Mouse (Mus musculus): ENCODE measurements at regions not wholly inside any gene's neighbourhood (a gene's known extent, or its start where the extent isn't known, plus 50 kb on each side); places are given as distances from the start of the nearest gene placed in this dataset.
A peak's percentile ranks its signal among the peaks of the same experiment; 100 is the strongest.

- ATAC-seq (ENCODE audit: poor library complexity, severe bottlenecking) = no peak
Observed at GRCm38 (mm10) chr10:117542886-117543695, 86.2 kb upstream of the Cpm start.

GRCm38 (mm10) chr10:117542351-117542750 is 86.9 kb upstream of the Cpm start:
- no peak for ATAC-seq (ENCODE audit: poor library complexity, severe bottlenecking)

GRCm38 (mm10) chr10:117541487-117541886 is 87.8 kb upstream of the Cpm start:
- no peak for ATAC-seq (ENCODE audit: poor library complexity, severe bottlenecking)

DNA sequence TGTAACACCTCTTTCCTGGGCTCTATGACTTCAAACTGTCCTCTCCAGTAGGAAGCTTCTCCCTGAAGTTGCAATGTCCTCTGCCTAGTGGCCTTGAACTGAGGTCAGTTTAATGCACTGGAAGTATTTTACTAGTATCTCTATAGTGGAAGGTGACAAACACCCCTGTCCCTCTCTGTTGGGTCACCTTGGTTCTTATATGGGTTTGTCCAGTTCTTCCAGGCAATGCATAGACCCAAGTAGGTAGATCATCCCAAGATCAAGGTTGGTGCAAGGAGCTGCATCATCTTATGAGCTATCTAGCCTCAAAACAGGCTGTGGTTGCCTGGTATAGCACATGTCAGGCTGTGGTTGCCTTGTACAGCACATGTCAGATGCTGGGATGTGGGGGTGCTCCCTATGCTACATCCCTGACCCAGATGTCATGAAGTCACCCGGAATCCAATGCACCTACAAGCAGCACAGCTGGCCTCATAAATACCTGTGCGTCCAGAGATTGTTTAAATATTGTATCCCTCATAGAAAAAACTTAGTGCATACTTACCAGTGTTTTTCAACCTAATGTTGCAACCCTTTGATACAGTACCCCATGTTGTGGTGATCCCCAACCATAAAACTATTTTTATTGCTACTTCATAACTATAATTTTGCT is 88.4 kb upstream of the Cpm start:
- no peak for ATAC-seq (ENCODE audit: poor library complexity, severe bottlenecking)

DNA sequence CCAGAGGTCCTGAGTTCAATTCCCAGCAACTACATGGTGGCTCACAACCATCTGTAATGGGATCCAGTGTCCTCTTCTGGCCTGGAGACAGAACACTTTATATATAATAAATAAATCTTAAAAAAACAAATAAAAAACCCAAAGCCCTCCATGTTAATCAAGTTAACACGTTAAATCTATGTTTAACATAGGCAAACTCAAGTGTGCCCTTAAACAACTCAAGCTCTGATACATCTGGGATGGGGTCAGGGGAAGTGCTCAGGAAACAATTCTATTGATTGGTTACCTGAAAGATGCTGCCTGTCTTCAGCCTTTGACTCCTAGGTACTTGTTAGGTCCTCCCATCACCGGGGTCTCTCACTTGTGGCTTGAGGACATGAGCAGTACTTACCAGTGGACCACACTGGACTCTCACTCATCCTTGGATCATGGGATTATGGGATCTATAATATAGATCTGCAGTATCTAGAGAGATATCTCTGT is 89.1 kb upstream of the Cpm start:
- no peak for ATAC-seq (ENCODE audit: poor library complexity, severe bottlenecking)

- ATAC-seq (ENCODE audit: poor library complexity, severe bottlenecking) = no peak
Observed at GRCm38 (mm10) chr10:117539532-117539931, 89.8 kb upstream of the Cpm start.

DNA sequence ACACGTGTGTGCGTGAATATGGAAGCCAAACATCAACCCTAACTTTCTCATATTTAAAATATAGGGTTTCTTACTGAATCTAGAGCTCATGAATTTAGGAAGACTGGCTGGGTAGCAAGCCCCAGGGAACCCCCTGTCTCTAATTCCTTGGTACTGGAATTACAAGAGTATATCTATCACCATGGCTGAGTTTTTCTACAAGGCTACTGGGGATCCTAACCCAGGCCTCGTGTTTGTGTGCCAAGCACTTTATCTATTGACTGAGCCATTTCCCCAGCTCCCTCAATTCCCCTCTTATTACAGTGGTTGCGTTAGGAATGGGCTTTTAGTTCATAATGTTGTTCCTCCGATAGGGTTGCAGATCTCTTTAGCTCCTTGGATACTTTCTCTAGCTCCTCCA is 90.6 kb upstream of the Cpm start:
- no peak for ATAC-seq (ENCODE audit: poor library complexity, severe bottlenecking)

DNA sequence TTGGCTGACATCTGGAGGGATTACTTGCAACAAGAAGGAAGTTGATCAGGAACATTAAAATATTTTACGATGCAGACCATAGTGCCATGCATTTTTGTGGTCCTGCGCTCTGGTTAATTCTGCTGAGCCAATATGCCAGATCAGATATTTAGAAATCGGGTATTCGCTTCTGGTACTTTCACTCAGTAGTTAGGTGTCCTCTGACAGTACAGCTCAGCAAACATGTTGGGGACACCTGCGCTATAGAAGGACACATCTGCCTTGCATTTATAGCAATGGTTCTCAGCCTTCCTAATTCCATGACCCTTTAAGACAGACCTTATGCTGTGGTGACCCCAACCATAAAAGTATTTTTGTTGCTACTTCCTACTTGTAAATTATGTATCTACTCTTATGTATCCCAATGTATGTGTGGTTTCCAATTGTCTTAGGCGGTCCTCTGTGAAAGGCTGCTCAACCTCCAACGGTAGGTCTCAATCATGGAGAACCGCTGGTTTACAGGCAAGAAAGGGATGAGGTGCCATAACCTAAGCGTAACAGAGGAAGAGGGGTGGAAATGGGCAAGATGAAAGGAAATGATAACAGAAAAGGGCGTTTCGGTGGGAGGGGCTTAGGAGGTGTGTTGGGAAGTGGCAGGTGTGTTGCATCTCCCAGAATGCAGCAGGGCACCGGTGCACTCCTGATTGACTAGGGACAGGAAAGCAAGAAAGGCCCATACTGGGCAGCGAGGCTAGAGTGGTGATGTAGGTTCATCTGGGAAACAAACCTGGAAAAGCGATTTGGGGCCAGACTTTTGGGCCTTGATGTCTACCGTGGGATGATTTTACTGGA is 92.3 kb upstream of the Cpm start:
- ATAC-seq (ENCODE audit: poor library complexity, severe bottlenecking) = no peak

DNA sequence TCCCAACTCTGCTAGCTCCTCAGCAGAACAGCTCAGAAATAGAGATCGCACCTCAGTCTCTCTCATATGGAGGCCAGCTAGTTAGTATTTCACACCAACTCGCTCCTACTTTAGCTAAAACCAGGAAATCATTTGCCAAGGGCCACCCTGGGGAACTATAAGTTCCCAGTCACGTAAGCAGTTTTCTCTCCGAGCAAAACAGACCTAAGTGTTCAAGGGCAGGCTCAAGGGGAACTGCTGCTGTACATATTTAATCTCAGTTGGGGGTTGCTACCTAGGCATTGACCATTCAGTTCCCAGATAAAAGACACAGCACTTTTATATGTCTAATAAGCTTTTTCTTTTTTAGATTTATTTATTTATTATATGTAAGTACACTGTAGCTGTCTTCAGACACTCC is 93.5 kb upstream of the Cpm start:
- ATAC-seq (ENCODE audit: poor library complexity, severe bottlenecking) = no peak

GRCm38 (mm10) chr10:117534992-117535719 is 94.1 kb upstream of the Cpm start:
- ATAC-seq (ENCODE audit: poor library complexity, severe bottlenecking) = no peak

GRCm38 (mm10) chr10:117534478-117534877 is 94.8 kb upstream of the Cpm start:
- no peak for ATAC-seq (ENCODE audit: poor library complexity, severe bottlenecking)

GRCm38 (mm10) chr10:117533541-117534386 is 95.5 kb upstream of the Cpm start:
- no peak for ATAC-seq (ENCODE audit: poor library complexity, severe bottlenecking)

DNA sequence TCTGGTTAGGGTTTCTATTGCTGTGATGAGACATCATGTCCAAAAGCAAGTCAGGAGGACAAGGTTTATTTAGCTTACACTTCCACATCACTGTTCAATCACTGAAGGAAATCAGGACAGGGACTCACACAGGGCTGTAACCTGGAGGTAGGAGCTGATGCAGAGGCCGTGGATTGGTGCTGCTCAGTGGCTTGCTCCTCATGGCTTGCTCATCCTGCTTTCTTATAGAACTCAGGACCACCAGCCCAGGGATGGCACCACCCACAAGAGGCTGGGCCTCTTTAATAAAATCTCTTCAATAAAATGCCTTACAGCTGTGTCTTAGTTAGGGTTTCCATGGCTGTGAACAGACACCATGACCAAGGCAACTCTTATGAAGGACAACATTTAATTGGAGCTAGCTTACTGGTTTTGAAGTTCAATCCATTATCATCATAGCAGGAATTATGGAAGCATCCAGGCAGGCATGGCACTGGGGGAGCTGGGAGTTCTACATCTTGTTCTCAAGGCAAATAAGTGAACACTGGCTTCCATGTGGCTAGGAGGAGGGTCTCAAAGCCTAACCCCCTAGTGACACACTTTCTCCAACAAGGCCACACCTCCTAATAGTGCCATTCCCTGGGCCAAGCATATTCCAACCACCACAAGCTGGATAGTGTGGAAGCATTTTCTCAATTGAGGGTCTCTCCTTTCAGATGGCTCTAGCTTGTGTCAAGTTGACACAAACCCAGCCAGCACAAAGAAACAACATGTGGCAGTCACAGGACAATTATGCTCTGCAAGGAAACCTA is 96.4 kb upstream of the Cpm start:
- ATAC-seq (ENCODE audit: poor library complexity, severe bottlenecking) = no peak

GRCm38 (mm10) chr10:117531798-117532747 is 97.2 kb upstream of the Cpm start:
- peak; percentile 62; the same call in 1 of the 2 replicates for ATAC-seq (ENCODE audit: poor library complexity, severe bottlenecking)

GRCm38 (mm10) chr10:117530859-117531602 is 98.3 kb upstream of the Cpm start:
- no peak for ATAC-seq (ENCODE audit: poor library complexity, severe bottlenecking)

DNA sequence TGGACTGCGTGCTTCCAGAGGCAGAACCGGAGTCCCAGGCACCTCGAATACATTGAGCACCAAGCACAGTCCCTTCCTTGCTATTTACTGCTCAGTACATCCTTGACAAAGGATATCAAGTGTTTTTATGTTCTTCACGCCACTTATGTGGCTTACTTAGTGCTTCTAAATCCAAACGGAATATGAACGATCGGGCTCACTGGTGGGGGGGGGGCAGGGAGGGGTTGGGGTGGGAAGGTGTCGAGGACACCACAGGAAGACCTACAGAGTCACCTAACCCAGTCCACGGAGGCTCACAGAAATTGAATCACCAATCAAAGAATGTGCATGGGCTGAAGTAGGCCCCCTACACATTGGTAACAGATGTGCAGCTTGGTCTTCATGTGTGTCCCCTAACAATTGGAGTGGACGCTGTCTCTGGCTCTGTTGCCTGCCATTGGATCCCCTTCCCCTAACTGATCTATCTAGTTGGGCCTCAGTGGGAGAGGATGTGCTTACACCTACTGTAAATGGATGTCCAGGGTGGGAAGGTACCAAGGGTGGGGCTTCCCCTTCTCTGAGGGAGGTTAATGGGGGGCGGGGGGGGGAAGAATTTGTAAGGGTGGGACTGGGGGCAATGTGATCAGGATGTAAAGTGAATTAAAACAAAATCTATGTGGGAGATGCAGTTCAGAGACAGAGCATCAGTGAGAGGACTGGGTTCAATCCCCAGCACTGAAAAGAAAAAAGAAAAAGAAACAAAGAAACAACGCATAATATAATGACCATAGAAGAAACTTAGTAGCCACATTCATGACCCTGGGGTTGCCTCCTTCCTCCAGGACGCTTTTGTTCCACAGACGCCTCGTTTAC is 99.1 kb upstream of the Cpm start:
- ATAC-seq (ENCODE audit: poor library complexity, severe bottlenecking) = no peak

All from megakaryocyte, adult 5-6 weeks (primary cell).